Mouse (Mus musculus): ENCODE data around the gene L2hgdh. TPM values are rescaled to one million over a fixed set of nuclear protein-coding genes. Genes with fewer than 3 reads are reported as not detected.

Gene L2hgdh
- total and polyA plus RNA-seq, 3 experiments = 4.6 to 27.0 (median 17.3) TPM

GRCm38 (mm10) chr12:69730306-69730705, 5.6 kb upstream of the L2hgdh start:
- DNase-seq = no peak

GRCm38 (mm10) chr12:69729246-69729645, 4.6 kb upstream of the L2hgdh start:
- no peak for DNase-seq

- DNase-seq = peak; percentile 16
These were observed 509 bp downstream of the L2hgdh start for GRCm38 (mm10) chr12:69724018-69724710.

GRCm38 (mm10) chr12:69723376-69723775, 1.3 kb downstream of the L2hgdh start:
- no peak for DNase-seq

- no peak for DNase-seq
These were observed 1.8 kb downstream of the L2hgdh start for GRCm38 (mm10) chr12:69722857-69723256.

GRCm38 (mm10) chr12:69713628-69714027, 11.0 kb downstream of the L2hgdh start:
- DNase-seq = no peak

GRCm38 (mm10) chr12:69704799-69705458, 19.7 kb downstream of the L2hgdh start:
- DNase-seq = peak; percentile 27

- DNase-seq = no peak
These were observed 26.3 kb downstream of the L2hgdh start for GRCm38 (mm10) chr12:69698352-69698751.

GRCm38 (mm10) chr12:69696746-69697145, 27.9 kb downstream of the L2hgdh start:
- peak; percentile 65 for DNase-seq

- DNase-seq = no peak
These were observed 31.2 kb downstream of the L2hgdh start for GRCm38 (mm10) chr12:69693471-69693870.

GRCm38 (mm10) chr12:69690714-69691113, 34.0 kb downstream of the L2hgdh start:
- no peak for DNase-seq

- no peak for DNase-seq
These were observed 35.6 kb downstream of the L2hgdh start for GRCm38 (mm10) chr12:69689094-69689493.

GRCm38 (mm10) chr12:69688368-69688767, 36.3 kb downstream of the L2hgdh start:
- DNase-seq = no peak

- peak; percentile 91 for DNase-seq
These were observed 41.1 kb downstream of the L2hgdh start for GRCm38 (mm10) chr12:69683537-69683936.

- no peak for DNase-seq
These were observed 41.8 kb downstream of the L2hgdh start for GRCm38 (mm10) chr12:69682788-69683419.

GRCm38 (mm10) chr12:69682065-69682787, 42.4 kb downstream of the L2hgdh start:
- peak; percentile 92 for DNase-seq

- peak; percentile 85 for DNase-seq
These were observed 43.1 kb downstream of the L2hgdh start, which contains the start of gene Sos2 for GRCm38 (mm10) chr12:69681566-69682061. Gene Sos2 (minus strand): TSS chr12:69681852.

- DNase-seq = peak; percentile 78
These were observed 43.8 kb downstream of the L2hgdh start for GRCm38 (mm10) chr12:69680635-69681565.

GRCm38 (mm10) chr12:69676157-69676556, 48.5 kb downstream of the L2hgdh start:
- DNase-seq = no peak

GRCm38 (mm10) chr12:69674576-69675537, 49.8 kb downstream of the L2hgdh start:
- DNase-seq = no peak

Data from adrenal gland, adult 2 months (tissue).